Comparison of ENCODE assay signal across 15 mouse cellular contexts in the genomic region with DNA sequence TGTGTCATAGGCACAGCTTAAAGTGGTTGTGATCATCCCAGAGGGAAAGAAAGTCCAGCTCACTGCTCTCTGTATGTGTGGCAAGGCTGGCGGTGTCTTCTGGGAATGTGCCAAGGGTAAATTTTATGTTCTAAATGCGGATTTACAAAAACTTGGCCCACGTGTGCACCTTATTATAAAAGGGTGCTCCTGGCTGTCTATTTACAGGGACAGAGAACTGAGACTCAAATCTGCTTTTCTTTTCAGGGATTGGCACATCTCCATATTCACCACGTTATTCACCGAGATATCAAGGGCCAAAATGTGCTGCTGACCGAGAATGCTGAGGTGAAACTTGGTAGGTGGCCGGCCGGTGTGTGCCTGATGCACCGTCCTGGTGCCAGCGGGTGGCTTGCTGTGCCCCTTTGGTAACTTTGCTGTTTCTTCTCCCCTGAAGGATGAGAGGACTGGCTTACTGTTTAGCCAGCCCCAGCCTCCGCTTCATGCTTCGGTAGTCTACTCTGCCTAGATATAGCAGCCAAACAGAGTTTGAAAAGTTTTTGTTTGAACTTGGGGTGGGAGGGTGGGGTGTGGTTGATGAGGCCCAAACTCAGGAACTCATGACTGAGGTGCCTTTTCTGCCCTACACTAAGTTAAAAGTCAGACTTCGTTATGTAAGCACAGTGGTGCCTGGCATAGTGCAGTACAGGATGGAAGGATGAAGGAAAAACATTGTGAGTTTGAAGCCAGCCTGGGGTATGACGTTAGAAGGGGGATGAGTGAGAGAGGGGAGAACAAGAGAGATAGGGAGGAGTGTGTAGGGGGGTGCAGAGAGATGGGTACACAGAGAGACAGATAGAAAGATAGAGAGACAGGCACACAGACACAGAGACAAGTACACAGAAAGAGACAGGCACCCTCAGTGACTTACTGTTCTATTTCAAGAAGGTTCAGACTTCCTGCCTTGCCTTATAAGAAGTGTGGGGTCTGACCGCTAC.
DNase-seq lines count a peak whose midpoint lies in the region; ATAC-seq and TF ChIP-seq lines count a peak whose summit lies in the region.
"Had no signal": no experiment of that assay in that cellular context is flagged by ENCODE, and none has a peak within 500 bp of the region (broad histone marks: within the 10 kb centered on the region; RNA-seq: fewer than 3 reads in every experiment).

No protein-coding gene starts in this region.

- H3K27me3 ChIP-seq in forebrain, embryonic 14.5 days (replicated peaks; ENCODE audit: control insufficient read depth, insufficient read depth, low read length): no peaks in the 10 kb centered on the region
- H3K27me3 ChIP-seq in forebrain, embryonic 12.5 days: no peaks in the 10 kb centered on the region
- H3K27me3 ChIP-seq in kidney, adult 2 months (replicated peaks; ENCODE audit: control insufficient read depth, insufficient read depth, low read length): no peaks in the 10 kb centered on the region
- H3K27me3 ChIP-seq: embryonic facial prominence, embryonic 15.5 days; lung, embryonic 15.5 days had no signal

- no peak for TF ChIP-seq POLR2A in kidney, adult 2 months (IDR thresholded peaks at IDR 0.05; ENCODE audit: low read depth, low read length)

- no peak for ATAC-seq in forebrain, embryonic 14.5 days
- ATAC-seq in forebrain, embryonic 12.5 days (ENCODE audit: low FRiP score): no peak

- peak; percentile 45 for DNase-seq in forebrain, embryonic 14.5 days (ENCODE audit: low spot score)
- DNase-seq in kidney, adult 2 months: peak; percentile 60
- DNase-seq in kidney, postnatal 14 days: no peak
- DNase-seq in CD4-positive, CD25-positive, alpha-beta regulatory T cell, adult 2 months (ENCODE audit: low read depth, low spot score): peak; percentile 28
- DNase-seq in kidney, postnatal 25 days: peak; percentile 29 to 58
- no peak for DNase-seq in lung, postnatal 10 days
- no peak for DNase-seq in cerebellum, postnatal 4 days (ENCODE audit: low spot score in 2 of 2)
- DNase-seq: adrenal gland, postnatal 36 days; cerebellum, postnatal 36 days had no signal

- H3K4me1 ChIP-seq in forebrain, embryonic 14.5 days (ENCODE audit: control insufficient read depth, insufficient read depth, low read length): peaks cover 14% of the 10 kb centered on the region; the same call in 1 of the 2 replicates
- H3K4me1 ChIP-seq in forebrain, embryonic 12.5 days: peaks cover 8% of the 10 kb centered on the region
- H3K4me1 ChIP-seq in kidney, adult 2 months (ENCODE audit: control insufficient read depth, insufficient read depth, low read length): peaks cover 8% of the 10 kb centered on the region; the same call in 1 of the 2 replicates

- H3K9me3 ChIP-seq in forebrain, embryonic 14.5 days (replicated peaks; ENCODE audit: control insufficient read depth, low read length): no peaks in the 10 kb centered on the region
- no peaks in the 10 kb centered on the region for H3K9me3 ChIP-seq in forebrain, embryonic 12.5 days
- H3K9me3 ChIP-seq: embryonic facial prominence, embryonic 15.5 days; G1E; lung, embryonic 15.5 days had no signal

- H3K9ac ChIP-seq in forebrain, embryonic 14.5 days (ENCODE audit: low read length): no peak overlapping the region
- H3K9ac ChIP-seq in forebrain, embryonic 12.5 days: no peak overlapping the region
- H3K9ac ChIP-seq: embryonic facial prominence, embryonic 15.5 days; lung, embryonic 15.5 days had no signal

- H3K36me3 ChIP-seq in forebrain, embryonic 14.5 days (ENCODE audit: control insufficient read depth, insufficient read depth, low read length): peaks cover 89% of the 10 kb centered on the region
- peaks cover 88% of the 10 kb centered on the region for H3K36me3 ChIP-seq in forebrain, embryonic 12.5 days (replicated peaks)
- H3K36me3 ChIP-seq in kidney, adult 2 months (ENCODE audit: control insufficient read depth, insufficient read depth, low read length): no peaks in the 10 kb centered on the region
- H3K36me3 ChIP-seq: G1E had no signal

- no peak overlapping the region for H3K4me3 ChIP-seq in forebrain, embryonic 14.5 days (ENCODE audit: low read depth, low read length)
- no peak overlapping the region for H3K4me3 ChIP-seq in forebrain, embryonic 12.5 days (replicated peaks)
- H3K4me3 ChIP-seq in kidney, adult 2 months (ENCODE audit: insufficient read depth, low read depth, low read length): no peak overlapping the region
- H3K4me3 ChIP-seq: embryonic facial prominence, embryonic 15.5 days; lung, embryonic 15.5 days; myocyte had no signal

- WGBS in forebrain, embryonic 14.5 days: 62% methylated on average over 15 of the region's 15 CpGs
- WGBS in forebrain, embryonic 12.5 days: 87% methylated on average over 15 of the region's 15 CpGs
- WGBS in kidney, adult 2 months: 42% methylated on average over 15 of the region's 15 CpGs

- no peak overlapping the region for H3K27ac ChIP-seq in forebrain, embryonic 14.5 days (ENCODE audit: low read depth, low read length)
- H3K27ac ChIP-seq in forebrain, embryonic 12.5 days: no peak overlapping the region
- H3K27ac ChIP-seq in kidney, adult 2 months (ENCODE audit: insufficient read depth, low read depth, low read length): no peak overlapping the region; the same call in 1 of the 2 replicates
- H3K27ac ChIP-seq: embryonic facial prominence, embryonic 15.5 days; lung, embryonic 15.5 days had no signal

- H3K4me2 ChIP-seq in forebrain, embryonic 14.5 days (ENCODE audit: low read length): no peak overlapping the region
- H3K4me2 ChIP-seq in forebrain, embryonic 12.5 days: no peak overlapping the region
- H3K4me2 ChIP-seq: embryonic facial prominence, embryonic 15.5 days; liver, embryonic 11.5 days; lung, embryonic 15.5 days had no signal

- TF ChIP-seq CTCF in kidney, adult 2 months (conservative IDR thresholded peaks at IDR 0.05; ENCODE audit: insufficient read depth, insufficient read length, low read depth, low read length): no peak

Comparison
In these comparisons a context has a peak if more than half of its experiments do, and no peak if none do; other contexts are left out.
1. DNase-seq: peak in forebrain, embryonic 14.5 days (single experiment), kidney, adult 2 months (single experiment), CD4-positive, CD25-positive, alpha-beta regulatory T cell, adult 2 months (single experiment) and kidney, postnatal 25 days (2 of 2); none in kidney, postnatal 14 days (single experiment), lung, postnatal 10 days (single experiment) and cerebellum, postnatal 4 days (0 of 2).